Mouse (Mus musculus) C2C12 (cell line): Measurements from ENCODE around the gene Tmem106c.

ENCODE experiments used
- CEBPB ChIP-seq: IDR thresholded peaks from one replicate; pipeline ENCODE4 v1.6.1; 2011; ENCODE audit warnings: low read depth, mild to moderate bottlenecking, control low read depth, moderate library complexity
- CTCF ChIP-seq: IDR thresholded peaks from one replicate; pipeline ENCODE4 v1.5.1; 2011; ENCODE audit not compliant: control insufficient read depth, insufficient read depth, insufficient read length
- MAX ChIP-seq: IDR thresholded peaks from one replicate; pipeline ENCODE4 v1.6.1; 2011; ENCODE audit warnings: mild to moderate bottlenecking, control low read depth
- MYOD1 ChIP-seq: IDR thresholded peaks from one replicate; pipeline ENCODE4 v1.6.1; 2011; ENCODE audit warnings: low read depth; ENCODE audit not compliant: control insufficient read depth, insufficient read length
- MYOG ChIP-seq: IDR thresholded peaks from one replicate; pipeline ENCODE4 v1.6.1; 2011; ENCODE audit not compliant: control insufficient read depth, insufficient read length; ENCODE audit errors: extremely low read depth
- USF1 ChIP-seq: IDR thresholded peaks from one replicate; pipeline ENCODE4 v1.6.1; 2011; ENCODE audit warnings: low read depth, mild to moderate bottlenecking, control low read depth, moderate library complexity

- no peak for TF ChIP-seq CTCF
- TF ChIP-seq MYOG = no peak
- TF ChIP-seq MAX = no peak
- no peak for TF ChIP-seq USF1
- TF ChIP-seq CEBPB = no peak
- no peak for TF ChIP-seq MYOD1
Measured at GRCm38 (mm10) chr15:97941306-97941705, 22.7 kb upstream of the Tmem106c start.
